Mouse (Mus musculus): ENCODE results near the gene Pdcl3.
"Not testable (repeated sequence)": the region's sequence is repeated elsewhere in the genome, so short reads cannot be mapped to it uniquely, and the experiment has no call there.

The Pdcl3 gene

GRCm38 (mm10) chr1:39025142-39025541, 39.7 kb downstream of the Pdcl3 start:
- DNase-seq (ENCODE audit: low spot score in 2 of 2), result no peak

DNA sequence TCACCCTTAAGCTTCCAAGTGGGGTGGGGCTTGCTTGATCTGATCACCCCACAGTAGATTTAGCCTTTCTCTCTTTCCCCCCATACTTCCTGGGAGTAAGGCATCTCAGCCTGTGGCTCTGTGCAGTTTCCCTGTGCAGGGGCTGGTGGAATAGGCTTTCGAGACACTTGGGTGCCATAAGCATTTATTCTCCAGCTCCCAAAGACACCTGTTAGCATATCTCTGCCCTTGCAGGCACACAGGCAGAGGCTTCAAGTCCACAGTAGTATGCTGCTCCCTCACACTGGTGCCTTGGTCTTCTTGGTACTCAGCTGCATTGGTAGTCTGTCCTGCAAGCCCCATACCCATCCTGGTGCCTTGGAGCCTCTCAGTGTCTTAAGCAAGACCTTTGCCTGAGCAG, 40.4 kb downstream of the Pdcl3 start:
- DNase-seq (ENCODE audit: low spot score in 2 of 2), result no peak

GRCm38 (mm10) chr1:39029176-39029575, 43.8 kb downstream of the Pdcl3 start:
- DNase-seq (ENCODE audit: low spot score in 2 of 2), result no peak

DNA sequence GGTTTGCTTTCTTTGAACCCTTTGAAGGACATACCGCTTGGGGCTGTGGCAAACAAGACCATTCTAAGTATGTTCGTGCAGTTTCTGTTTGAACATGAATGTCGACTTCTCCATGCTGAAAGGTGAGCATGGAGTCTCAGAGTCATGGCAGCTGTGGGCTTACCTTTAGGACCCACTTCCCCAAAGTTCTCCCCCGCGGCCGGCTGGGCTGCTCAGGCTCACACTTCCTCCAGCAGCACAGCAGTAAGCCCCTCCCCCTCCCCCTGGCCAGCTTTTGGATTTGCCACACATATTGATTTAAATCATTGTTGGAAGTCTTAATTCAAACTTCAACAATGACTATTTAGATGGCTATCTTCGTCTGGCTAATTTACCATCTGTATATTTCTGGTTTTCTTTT, 44.7 kb downstream of the Pdcl3 start:
- DNase-seq (ENCODE audit: low spot score in 2 of 2), result no peak

DNA sequence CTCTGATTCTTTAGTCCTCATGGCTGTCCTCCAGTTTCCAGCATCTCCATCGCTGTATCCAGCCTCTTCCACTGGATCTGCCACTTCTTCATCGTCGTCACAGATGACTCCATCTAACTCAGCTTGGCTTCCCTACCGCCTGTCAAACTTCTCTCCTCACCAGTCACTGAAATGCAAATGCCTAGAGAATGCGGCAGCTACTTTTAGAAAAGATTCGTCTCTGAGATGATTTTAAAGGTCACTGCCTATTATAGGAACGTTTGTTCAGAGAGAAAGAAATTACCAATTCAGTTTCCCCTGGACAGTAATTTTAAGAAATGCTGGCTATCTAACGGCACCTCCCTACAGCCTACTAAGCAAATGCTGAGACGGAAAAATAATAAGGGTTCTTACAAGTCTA, 50.4 kb downstream of the Pdcl3 start:
- DNase-seq (ENCODE audit: low spot score in 2 of 2), result no peak

DNA sequence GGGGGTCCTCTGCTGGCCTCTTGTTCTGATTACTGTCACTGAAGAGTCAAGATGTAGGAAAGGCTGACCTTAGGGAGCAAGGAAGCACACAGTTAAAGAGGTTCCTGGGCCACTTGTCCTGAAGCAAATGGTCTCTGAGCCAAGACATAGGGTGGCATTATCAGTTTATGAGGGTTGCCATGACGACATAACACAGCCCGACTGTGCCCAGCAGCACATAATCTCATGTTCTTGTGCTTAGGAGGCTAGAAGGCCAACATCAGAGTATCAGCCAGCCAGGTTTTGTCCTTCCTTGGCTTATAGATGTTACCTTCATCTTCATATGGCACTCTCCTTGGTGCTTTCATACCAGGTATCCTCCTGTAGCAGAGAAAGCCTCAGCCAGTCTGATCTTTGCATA, 56.8 kb downstream of the Pdcl3 start:
- no peak for DNase-seq (ENCODE audit: low spot score in 2 of 2)

DNA sequence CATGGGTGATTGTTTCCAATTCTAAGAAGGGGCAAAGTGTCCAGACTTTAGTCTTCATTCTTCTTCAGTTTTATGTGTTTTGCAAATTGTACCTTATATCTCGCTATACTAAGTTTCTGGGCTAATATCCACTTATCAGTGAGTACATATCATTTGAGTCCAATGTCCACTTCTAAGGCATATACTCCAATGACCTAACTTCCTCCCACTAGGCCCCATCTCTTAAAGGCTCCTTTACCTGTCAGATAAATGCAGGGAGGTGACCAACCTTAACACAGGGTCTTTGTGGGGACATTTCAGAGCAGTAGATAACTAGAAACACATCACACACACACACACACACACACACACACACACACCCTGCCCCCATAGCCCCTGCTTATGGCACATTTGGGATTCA, 59.0 kb downstream of the Pdcl3 start:
- not testable (repeated sequence) for DNase-seq (ENCODE audit: low spot score in 2 of 2)

GRCm38 (mm10) chr1:39046689-39047088, 61.3 kb downstream of the Pdcl3 start:
- DNase-seq (ENCODE audit: low spot score in 2 of 2), result no peak
